Mouse (Mus musculus): ENCODE data around the gene Dcpp1.

GRCm38 (mm10) chr17:23841145-23841544 is 39.5 kb upstream of the Dcpp1 start:
- TF ChIP-seq CTCF (IDR thresholded peaks at IDR 0.05; ENCODE audit: borderline replicate concordance, insufficient read depth, low read depth, low read length): peak; percentile 64
- no peak for TF ChIP-seq POLR2A (IDR thresholded peaks at IDR 0.05; ENCODE audit: borderline replicate concordance, insufficient read depth, low read length)

All from cerebellum, adult 2 months (tissue).